Comparison of ENCODE assay signal across 26 mouse cellular contexts in the genomic region with DNA sequence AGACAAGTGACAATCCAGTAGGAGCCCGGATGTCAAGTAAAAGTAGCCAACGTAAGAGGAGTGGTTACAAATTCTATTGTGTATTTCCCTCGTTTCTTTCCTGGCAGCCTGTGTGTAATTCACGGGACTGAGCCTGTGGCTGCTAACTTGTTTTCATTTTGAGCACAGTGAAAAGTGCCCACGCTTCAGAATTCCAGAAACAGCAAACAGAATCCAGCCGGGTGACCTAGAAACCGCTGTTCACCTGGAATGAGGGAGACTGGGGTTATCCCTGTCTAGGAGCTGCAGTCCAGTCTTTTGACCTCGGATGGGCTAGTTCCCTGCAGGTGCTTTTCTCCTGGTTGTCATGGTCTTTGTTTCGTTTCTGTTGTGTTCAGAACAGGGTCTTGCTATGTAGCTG.
DNase-seq lines count a peak whose midpoint lies in the region; ATAC-seq and TF ChIP-seq lines count a peak whose summit lies in the region.
"Had no signal": no experiment of that assay in that cellular context is flagged by ENCODE, and none has a peak within 500 bp of the region (broad histone marks: within the 10 kb centered on the region; RNA-seq: fewer than 3 reads in every experiment).

No protein-coding gene starts in this region.

- no peak for ATAC-seq in heart, embryonic 13.5 days (ENCODE audit: extremely low read depth, insufficient number of reproducible peaks, low FRiP score, low TSS enrichment)
- no peak for ATAC-seq in kidney, embryonic 14.5 days (ENCODE audit: low FRiP score, low TSS enrichment)
- ATAC-seq: CD4-positive, CD25-positive, alpha-beta regulatory T cell, adult 4 months; forebrain, embryonic 15.5 days; midbrain, embryonic 13.5 days had no signal

- H3K4me3 ChIP-seq in heart, embryonic 13.5 days, result 0 out of 2 replicates have a peak overlapping the region, but pooled peaks have one; percentile 2
- H3K4me3 ChIP-seq in kidney, adult 2 months (ENCODE audit: insufficient read depth, low read depth, low read length), result no peak overlapping the region
- H3K4me3 ChIP-seq in kidney, embryonic 14.5 days (ENCODE audit: low read length), result no peak overlapping the region
- H3K4me3 ChIP-seq in cerebellum, adult 2 months (replicated peaks; ENCODE audit: insufficient read depth, low read depth, low read length), result no peak overlapping the region
- H3K4me3 ChIP-seq: embryonic facial prominence, embryonic 10.5 days; forebrain, embryonic 15.5 days; liver, embryonic 13.5 days; midbrain, embryonic 13.5 days had no signal

- DNase-seq in heart, postnatal 36 days, result no peak
- DNase-seq in kidney, adult 2 months, result peak; percentile 73
- peak; percentile 52 for DNase-seq in kidney, adult 9 months
- peak; percentile 39 to 59 for DNase-seq in kidney, postnatal 36 days
- no peak for DNase-seq in cerebellum, adult 2 months
- DNase-seq: adrenal gland, postnatal 14 days; cerebellum, adult 9-11 months; gastrocnemius, postnatal 10 days; heart, adult 11 months; heart, postnatal 14 days; layer of hippocampus, postnatal 36 days; liver, embryonic 13.5 days; lung, adult 2 months; lung, postnatal 36 days; right cerebral cortex, postnatal 14 days; thymus, adult 2 months; thymus, postnatal 4 days had no signal

- TF ChIP-seq POLR2A in kidney, adult 2 months (IDR thresholded peaks at IDR 0.05; ENCODE audit: low read depth, low read length), result no peak
- no peak for TF ChIP-seq POLR2A in cerebellum, adult 2 months (IDR thresholded peaks at IDR 0.05; ENCODE audit: borderline replicate concordance, insufficient read depth, low read length)

- H3K36me3 ChIP-seq in heart, embryonic 13.5 days, result peaks cover 20% of the 10 kb centered on the region
- no peaks in the 10 kb centered on the region for H3K36me3 ChIP-seq in kidney, adult 2 months (ENCODE audit: control insufficient read depth, insufficient read depth, low read length)
- H3K36me3 ChIP-seq in kidney, embryonic 14.5 days (ENCODE audit: control insufficient read depth, insufficient read depth, low read length), result peaks cover 3% of the 10 kb centered on the region; the same call in 1 of the 2 replicates
- H3K36me3 ChIP-seq: forebrain, embryonic 15.5 days; midbrain, embryonic 13.5 days had no signal

- peak overlapping the region; percentile 67; the same call in 1 of the 2 replicates for H3K9ac ChIP-seq in heart, embryonic 13.5 days
- no peak overlapping the region for H3K9ac ChIP-seq in kidney, embryonic 14.5 days (ENCODE audit: low read depth, low read length)
- H3K9ac ChIP-seq: forebrain, embryonic 15.5 days; hindbrain, embryonic 14.5 days; liver, embryonic 13.5 days; midbrain, embryonic 13.5 days had no signal

- H3K9me3 ChIP-seq in heart, embryonic 13.5 days, result no peaks in the 10 kb centered on the region
- no peaks in the 10 kb centered on the region for H3K9me3 ChIP-seq in kidney, embryonic 14.5 days (ENCODE audit: control insufficient read depth, low read length)
- H3K9me3 ChIP-seq: embryonic facial prominence, embryonic 10.5 days; forebrain, embryonic 15.5 days; liver, embryonic 13.5 days; megakaryocyte, embryonic 14.5 days; midbrain, embryonic 13.5 days had no signal

- WGBS in heart, embryonic 13.5 days, result 63% methylated on average over 9 of the region's 9 CpGs
- WGBS in kidney, adult 2 months, result 46% methylated on average over 9 of the region's 9 CpGs
- WGBS in kidney, embryonic 14.5 days, result 66% methylated on average over 9 of the region's 9 CpGs
- 87% methylated on average over 9 of the region's 9 CpGs for WGBS in cerebellum, adult 2 months

- intact Hi-C loops in heart, postnatal 36 days (cut with DNase I), result loop anchor here (5.0 kb wide), 1 partner anchor 178 kb away; the partner anchor contains the start of gene Yaf2

- peaks cover 77% of the 10 kb centered on the region for H3K4me1 ChIP-seq in heart, embryonic 13.5 days
- peaks cover 19% of the 10 kb centered on the region for H3K4me1 ChIP-seq in kidney, adult 2 months (ENCODE audit: control insufficient read depth, insufficient read depth, low read length)
- H3K4me1 ChIP-seq in kidney, embryonic 14.5 days (ENCODE audit: control insufficient read depth, insufficient read depth, low read length), result peaks cover 41% of the 10 kb centered on the region
- no peaks in the 10 kb centered on the region for H3K4me1 ChIP-seq in cerebellum, adult 2 months (ENCODE audit: control insufficient read depth, insufficient read depth, low read length)

- H3K27me3 ChIP-seq in heart, embryonic 13.5 days (replicated peaks), result no peaks in the 10 kb centered on the region
- no peaks in the 10 kb centered on the region for H3K27me3 ChIP-seq in kidney, adult 2 months (replicated peaks; ENCODE audit: control insufficient read depth, insufficient read depth, low read length)
- H3K27me3 ChIP-seq in kidney, embryonic 14.5 days (ENCODE audit: control insufficient read depth, insufficient read depth, low read length), result no peaks in the 10 kb centered on the region
- no peaks in the 10 kb centered on the region; the same call in 1 of the 2 replicates for H3K27me3 ChIP-seq in cerebellum, adult 2 months (ENCODE audit: control insufficient read depth, insufficient read depth, low read length)
- H3K27me3 ChIP-seq: megakaryocyte, embryonic 14.5 days had no signal

- no peak for TF ChIP-seq CTCF in kidney, adult 2 months (conservative IDR thresholded peaks at IDR 0.05; ENCODE audit: insufficient read depth, insufficient read length, low read depth, low read length)
- no peak for TF ChIP-seq CTCF in cerebellum, adult 2 months (IDR thresholded peaks at IDR 0.05; ENCODE audit: borderline replicate concordance, insufficient read depth, low read depth, low read length)

- peak overlapping the region; percentile 63 for H3K4me2 ChIP-seq in heart, embryonic 13.5 days
- no peak overlapping the region for H3K4me2 ChIP-seq in kidney, embryonic 14.5 days (replicated peaks; ENCODE audit: low read depth, low read length)
- H3K4me2 ChIP-seq: forebrain, embryonic 15.5 days; hindbrain, embryonic 14.5 days; liver, embryonic 13.5 days; midbrain, embryonic 13.5 days had no signal

- peak overlapping the region; percentile 29; the same call in 1 of the 2 replicates for H3K27ac ChIP-seq in heart, embryonic 13.5 days (replicated peaks)
- H3K27ac ChIP-seq in kidney, adult 2 months (ENCODE audit: insufficient read depth, low read depth, low read length), result no peak overlapping the region
- H3K27ac ChIP-seq in kidney, embryonic 14.5 days (ENCODE audit: low read depth, low read length), result no peak overlapping the region; the same call in 1 of the 2 replicates
- H3K27ac ChIP-seq in cerebellum, adult 2 months (ENCODE audit: insufficient read depth, low read length), result no peak overlapping the region
- H3K27ac ChIP-seq: embryonic facial prominence, embryonic 10.5 days; forebrain, embryonic 15.5 days; hindbrain, embryonic 14.5 days; liver, embryonic 13.5 days; midbrain, embryonic 13.5 days; stomach, postnatal 0 days had no signal

Comparison
In these comparisons a context has a peak if more than half of its experiments do, and no peak if none do; other contexts are left out.
1. DNase-seq: peak in kidney, adult 2 months (single experiment), kidney, adult 9 months (single experiment) and kidney, postnatal 36 days (2 of 2); none in heart, postnatal 36 days (0 of 2) and cerebellum, adult 2 months (0 of 2).